Mouse (Mus musculus): Measurements from ENCODE around the gene Ms4a6c. TPM values are rescaled to one million over a fixed set of nuclear protein-coding genes. Genes with fewer than 3 reads are reported as not detected.
"Not testable (repeated sequence)": the region's sequence is repeated elsewhere in the genome, so short reads cannot be mapped to it uniquely, and the experiment has no call there.

Gene Ms4a6c
- total RNA-seq (2021) = 1 to 10 TPM; 1.7 to 2.2 TPM
- long read RNA-seq, experiment 1 = 0 reads
- long read RNA-seq, experiment 2 = 0 reads

GRCm38 (mm10) chr19:11469215-11469614, at the start of gene Ms4a6c:
TSS of gene Ms4a6c (plus strand) at chr19:11469366.
- DNase-seq (ENCODE audit: low spot score) = not testable (repeated sequence)

DNA sequence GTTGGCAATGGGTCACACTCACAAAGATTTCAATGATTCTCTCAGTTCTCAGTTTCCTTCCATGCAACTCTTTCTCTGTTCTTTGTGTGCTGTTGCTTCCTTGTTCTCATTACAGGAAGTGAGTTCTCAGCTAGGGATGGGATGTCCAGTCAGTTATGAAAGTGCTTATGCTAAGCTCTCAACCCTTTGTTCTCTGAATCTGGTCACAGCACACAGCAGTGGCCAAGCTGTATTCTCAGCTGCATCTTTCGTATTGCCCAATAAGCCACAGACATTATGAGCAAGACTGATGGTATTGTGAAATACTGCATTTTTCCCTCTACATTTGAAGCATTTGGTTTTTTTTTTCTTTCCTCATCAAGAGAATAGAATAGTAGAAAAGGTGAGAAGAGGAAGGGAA, 38.0 kb upstream of the Ms4a6c start:
- not testable (repeated sequence) for DNase-seq (ENCODE audit: low spot score)

- DNase-seq (ENCODE audit: low spot score) = no peak
Measured at GRCm38 (mm10) chr19:11435058-11435834, 33.9 kb upstream of the Ms4a6c start.

DNA sequence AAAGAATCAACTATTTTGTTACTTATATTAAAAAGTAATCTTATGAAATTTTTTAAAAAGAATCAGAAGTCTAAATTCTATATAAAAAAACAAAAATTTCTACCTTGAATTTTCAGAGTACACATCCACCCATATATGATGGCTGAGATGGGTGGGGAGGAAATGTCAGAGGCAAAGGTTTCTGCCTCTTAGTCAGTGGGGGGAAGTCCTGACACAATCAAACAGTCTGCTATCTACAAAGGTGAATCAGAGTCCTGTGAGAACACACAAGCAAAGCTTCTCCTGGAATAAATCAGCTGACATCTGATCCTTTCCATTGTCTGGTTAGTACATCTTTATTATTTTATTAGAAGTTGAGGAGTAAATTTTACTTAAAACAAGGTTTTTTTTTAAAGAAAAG, 25.8 kb upstream of the Ms4a6c start, which contains the start of gene Ms4a4b:
TSS of gene Ms4a4b (plus strand) at position 216 of the 400 bp plus-strand sequence.
- DNase-seq (ENCODE audit: low spot score) = no peak

DNA sequence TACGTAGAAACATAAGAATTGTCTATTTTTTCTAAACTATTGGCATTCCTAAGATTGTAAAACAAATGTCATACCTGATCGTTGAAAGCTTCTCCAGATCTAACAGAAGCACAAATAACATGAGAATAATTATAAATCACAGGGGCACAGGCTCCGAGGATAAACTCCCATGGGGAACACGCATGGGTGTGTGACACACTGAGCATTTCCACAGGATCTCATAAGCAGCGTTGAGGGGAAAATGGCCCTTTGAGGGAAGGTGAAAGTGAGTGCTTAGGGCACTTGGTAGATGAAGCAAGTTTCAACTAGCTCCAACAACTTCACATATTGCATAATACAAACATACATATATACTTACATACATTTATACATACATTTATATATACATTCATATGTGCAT, 25.2 kb upstream of the Ms4a6c start:
- DNase-seq (ENCODE audit: low spot score) = no peak

DNA sequence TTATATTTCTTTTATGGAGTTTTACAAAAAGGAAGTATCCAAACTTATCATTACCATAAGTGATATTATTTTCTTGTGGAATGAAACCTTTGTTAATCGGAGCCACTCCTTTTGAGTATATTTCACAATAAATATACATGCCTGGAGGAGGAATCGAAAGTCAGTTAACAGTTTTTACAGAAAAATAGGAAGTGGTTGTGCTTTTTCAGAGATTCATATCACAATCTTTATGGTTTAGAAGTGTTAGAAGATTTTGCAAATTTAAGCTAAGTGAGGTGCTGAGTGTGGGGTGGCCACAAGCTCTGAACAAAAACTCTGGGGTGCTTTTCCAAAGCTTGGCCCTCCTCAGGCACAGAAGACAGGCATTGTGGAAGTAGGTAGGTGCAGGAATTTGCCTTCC, 21.9 kb upstream of the Ms4a6c start:
- DNase-seq (ENCODE audit: low spot score) = no peak

DNA sequence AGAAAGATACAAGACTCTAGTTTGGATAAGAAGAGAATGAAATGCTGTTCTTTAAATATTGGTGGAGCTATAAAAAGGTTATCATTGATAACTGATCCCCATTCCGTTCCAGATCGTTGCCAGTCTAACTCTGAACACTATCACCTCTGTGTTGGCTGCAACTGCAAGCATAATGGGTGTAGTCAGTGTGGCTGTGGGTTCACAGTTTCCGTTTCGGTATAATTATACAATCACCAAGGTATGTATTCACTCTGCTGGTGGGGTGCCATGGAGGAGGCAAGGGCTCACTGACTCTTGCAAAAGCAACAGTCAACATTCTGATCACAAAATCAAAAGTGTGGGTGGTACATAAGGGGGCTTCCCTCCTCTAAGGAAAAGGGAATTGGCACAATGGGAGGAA, 10.1 kb upstream of the Ms4a6c start:
- not testable (repeated sequence) for DNase-seq (ENCODE audit: low spot score)

DNA sequence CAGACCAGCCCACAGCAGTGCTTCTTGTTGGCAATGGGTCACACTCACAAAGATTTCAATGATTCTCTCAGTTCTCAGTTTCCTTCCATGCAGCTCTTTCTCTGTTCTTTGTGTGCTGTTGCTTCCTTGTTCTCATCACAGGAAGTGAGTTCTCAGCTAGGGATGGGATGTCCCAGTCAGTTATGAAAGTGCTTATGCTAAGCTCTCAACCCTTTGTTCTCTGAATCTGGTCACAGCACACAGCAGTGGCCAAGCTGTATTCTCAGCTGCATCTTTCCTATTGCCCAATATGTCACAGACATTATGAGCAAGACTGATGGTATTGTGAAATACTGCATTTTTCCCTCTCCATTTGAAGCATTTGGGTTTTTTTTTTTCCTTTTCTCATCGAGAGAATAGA, 4.4 kb upstream of the Ms4a6c start:
- DNase-seq (ENCODE audit: low spot score) = not testable (repeated sequence)

DNA sequence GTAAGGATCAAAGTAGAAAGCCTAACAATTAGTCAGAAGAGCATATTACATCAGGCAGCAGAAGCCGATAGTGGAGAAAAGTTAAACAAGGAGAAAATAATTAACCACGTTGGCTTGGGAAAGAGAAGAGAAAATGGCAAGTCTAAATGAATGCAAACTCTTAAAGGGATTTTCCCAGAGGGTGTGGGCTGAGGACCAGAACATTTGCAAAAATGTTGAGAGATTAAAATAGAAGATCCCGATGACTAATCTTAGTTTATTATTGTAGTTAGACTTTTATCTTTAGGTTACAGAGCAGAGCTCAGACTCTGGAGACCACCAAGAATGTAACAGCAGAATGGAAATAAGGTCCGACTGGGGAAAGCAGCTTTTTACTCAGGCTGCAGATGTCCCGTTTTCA, 2.7 kb upstream of the Ms4a6c start:
- DNase-seq (ENCODE audit: low spot score) = no peak

DNA sequence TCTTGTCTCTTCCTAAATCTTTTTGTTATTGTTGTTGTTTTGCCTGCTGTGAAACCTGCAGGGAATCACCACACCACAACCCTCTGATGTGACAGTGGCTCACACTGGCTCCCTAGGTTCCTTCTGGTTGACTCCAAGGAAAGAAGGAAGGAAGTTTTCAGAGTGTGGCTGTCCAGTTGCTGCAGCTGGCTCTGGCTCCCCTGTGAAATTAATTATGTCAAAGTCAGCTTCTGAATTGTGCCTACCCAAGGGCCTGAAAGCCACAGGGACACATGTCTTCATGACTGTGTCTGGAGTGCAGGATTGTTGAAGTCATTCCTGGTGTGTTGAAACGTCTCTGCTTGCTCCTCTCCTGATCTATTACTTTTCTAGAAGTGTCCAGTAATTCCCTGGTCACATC, 805 bp upstream of the Ms4a6c start:
- DNase-seq (ENCODE audit: low spot score) = peak; percentile 5

DNA sequence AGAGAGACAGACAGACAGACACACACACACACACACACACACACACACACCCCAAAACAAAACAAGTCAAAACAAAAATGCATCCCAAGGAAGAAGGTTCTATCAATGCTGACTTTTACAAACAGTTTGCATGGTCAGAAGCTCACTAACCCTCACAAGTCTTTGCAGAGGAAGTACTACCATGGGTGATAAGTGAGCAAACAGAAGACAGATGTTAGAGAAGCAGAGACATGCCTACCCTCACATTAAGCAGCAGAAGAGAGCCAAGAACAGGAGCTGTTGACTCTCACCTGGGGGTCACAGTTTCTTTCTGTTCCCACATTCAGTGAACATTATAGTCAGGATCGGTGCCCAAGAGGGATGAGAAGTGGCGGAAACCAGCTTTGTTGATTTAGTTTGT, 10.5 kb downstream of the Ms4a6c start:
- no peak for DNase-seq (ENCODE audit: low spot score)

- no peak for DNase-seq (ENCODE audit: low spot score)
Measured at GRCm38 (mm10) chr19:11482684-11483083, 13.5 kb downstream of the Ms4a6c start.

DNA sequence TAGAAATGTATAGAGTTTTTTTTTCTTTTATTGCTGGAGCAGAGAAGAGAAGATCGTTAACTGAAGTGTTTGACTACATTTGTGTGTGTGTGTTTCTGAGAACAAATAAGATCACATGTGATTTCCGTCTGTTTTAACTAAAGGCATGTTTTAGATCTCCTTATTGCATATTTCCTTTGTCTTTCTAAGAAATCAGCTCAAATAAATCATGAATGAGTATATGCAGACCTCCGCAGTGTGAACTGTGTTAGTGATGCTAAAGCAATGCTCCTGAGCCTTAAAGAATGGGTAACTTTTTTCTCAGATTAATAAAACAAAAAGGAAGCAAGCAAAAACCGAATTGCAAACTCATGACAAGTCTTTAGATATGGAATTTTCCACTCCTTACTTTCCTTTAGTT, 14.8 kb downstream of the Ms4a6c start:
- no peak for DNase-seq (ENCODE audit: low spot score)

- no peak for DNase-seq (ENCODE audit: low spot score)
Measured at GRCm38 (mm10) chr19:11484388-11484787, 15.2 kb downstream of the Ms4a6c start.

DNA sequence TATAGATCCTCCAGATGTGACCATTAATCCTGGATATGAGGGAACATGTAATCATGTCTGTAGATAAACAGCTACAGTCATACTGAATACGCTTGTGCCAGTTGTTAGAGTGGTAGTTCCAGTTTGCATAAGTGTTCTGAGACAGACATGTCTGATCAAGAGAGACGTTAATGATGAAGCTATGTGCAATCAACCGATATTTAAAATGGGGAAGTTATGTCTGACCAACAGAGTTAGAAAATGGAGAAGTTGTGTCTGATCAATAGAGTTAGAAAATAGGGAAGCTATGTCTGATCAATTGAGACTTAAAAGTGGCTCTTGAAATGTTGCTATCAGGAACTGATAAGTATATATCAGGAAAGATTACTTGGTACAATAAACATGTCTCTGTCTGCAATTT, 16.1 kb downstream of the Ms4a6c start:
- DNase-seq (ENCODE audit: low spot score) = no peak

DNA sequence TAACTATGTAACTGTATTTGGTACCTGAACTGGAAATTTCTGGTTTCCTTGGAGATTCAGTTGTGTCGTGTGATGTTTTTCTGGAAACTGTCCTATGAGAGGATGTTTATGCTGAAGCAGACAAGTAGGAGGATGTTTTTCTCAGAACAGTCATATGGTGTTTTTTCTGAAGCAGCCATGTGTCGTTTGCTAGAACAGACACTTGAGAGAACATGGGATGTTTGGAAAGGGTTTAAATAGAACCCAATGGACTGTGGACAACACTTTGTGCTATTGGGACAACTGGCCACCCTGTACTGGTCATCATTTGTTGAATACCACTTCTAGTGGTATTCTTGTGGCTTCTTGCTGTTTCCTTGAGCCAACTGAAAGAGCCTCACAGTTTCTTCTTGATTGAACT, 16.6 kb downstream of the Ms4a6c start, which contains the start of gene Gm8369:
TSS of gene Gm8369 (plus strand) at position 193 of the 400 bp plus-strand sequence.
- no peak for DNase-seq (ENCODE audit: low spot score)

DNA sequence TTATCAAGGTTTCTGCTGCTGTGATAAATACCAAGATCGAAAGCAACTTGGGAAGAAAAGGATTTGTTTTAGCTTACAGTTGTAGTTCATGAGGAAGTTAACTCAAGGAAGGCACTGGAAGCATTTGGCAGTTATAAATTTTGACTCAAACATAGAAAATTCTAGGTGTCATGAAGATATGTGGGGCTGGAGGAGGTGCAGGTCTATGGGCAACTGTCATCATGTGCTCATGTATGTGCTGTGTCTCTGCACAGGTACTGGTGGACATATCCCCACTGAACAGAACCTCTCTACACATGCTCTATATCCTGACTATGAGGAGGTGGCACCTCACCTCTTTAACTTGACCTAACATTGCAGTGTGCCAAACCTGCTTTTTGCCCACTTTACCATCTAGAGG, 17.4 kb downstream of the Ms4a6c start:
- DNase-seq (ENCODE audit: low spot score) = no peak

- no peak for DNase-seq (ENCODE audit: low spot score)
Measured at GRCm38 (mm10) chr19:11491406-11492189, 22.4 kb downstream of the Ms4a6c start.

- DNase-seq (ENCODE audit: low spot score) = no peak
Measured at GRCm38 (mm10) chr19:11492671-11493070, 23.5 kb downstream of the Ms4a6c start.

DNA sequence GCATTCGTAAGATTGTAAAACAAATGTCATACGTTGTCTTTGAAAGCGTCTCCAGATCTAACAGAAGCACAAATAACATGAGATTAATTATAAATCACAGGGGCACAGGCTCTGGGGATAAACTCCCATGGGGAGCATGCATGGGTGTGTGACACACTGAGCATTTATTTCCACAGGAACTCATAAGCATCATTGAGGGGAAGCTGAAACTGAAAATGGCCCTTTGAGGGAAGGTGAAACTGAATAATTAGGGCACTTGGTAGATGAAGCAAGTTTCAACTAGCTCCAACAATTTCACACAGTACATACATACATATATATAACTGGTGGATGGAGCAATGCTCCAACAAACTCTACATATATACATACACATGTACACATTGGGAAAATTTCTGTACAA, 25.4 kb downstream of the Ms4a6c start:
- no peak for DNase-seq (ENCODE audit: low spot score)

- DNase-seq (ENCODE audit: low spot score) = no peak
Measured at GRCm38 (mm10) chr19:11496361-11496760, 27.2 kb downstream of the Ms4a6c start.

- not testable (repeated sequence) for DNase-seq (ENCODE audit: low spot score)
Measured at GRCm38 (mm10) chr19:11497300-11497699, 28.1 kb downstream of the Ms4a6c start.

DNA sequence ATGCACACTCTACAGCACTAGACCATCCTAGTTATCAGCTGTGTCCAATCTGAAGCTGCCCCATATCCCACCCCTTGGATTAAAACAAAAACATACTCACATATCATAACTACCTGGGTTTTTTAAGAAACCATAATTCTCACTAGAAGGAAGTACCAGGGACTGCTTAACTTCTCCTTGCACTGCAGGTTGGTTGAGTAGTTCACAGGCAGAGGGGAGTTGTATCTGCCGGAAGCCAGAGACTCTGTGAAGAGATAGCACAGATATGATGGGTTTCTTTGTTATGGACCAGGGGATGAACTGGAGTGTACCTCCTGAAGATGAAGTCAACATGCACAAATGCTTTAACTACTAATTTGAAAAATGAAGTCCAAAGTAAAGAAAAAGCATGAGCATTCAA, 31.6 kb downstream of the Ms4a6c start:
- no peak for DNase-seq (ENCODE audit: low spot score)
